Mouse (Mus musculus) retina, adult 2 months (tissue): ENCODE measurements around the gene Vmn1r223.
"Not testable (repeated sequence)": the region's sequence is repeated elsewhere in the genome, so short reads cannot be mapped to it uniquely, and the experiment has no call there.

ENCODE experiments used
- DNase-seq: peaks from one replicate; pipeline ENCODE4 v3.0.0-alpha.2; 2012; ENCODE audit warnings: low read depth, low spot score

The Vmn1r223 gene

GRCm38 (mm10) chr13:23246834-23247233 lies at the start of gene Vmn1r223:
TSS of gene Vmn1r223 (plus strand) at chr13:23247134.
- DNase-seq, result not testable (repeated sequence)

GRCm38 (mm10) chr13:23203885-23204284 lies 43.0 kb upstream of the Vmn1r223 start:
- DNase-seq, result not testable (repeated sequence)

GRCm38 (mm10) chr13:23213827-23214226 lies 33.1 kb upstream of the Vmn1r223 start, which contains the start of gene Vmn1r221:
TSS of gene Vmn1r221 (plus strand) at chr13:23214127.
- not testable (repeated sequence) for DNase-seq

GRCm38 (mm10) chr13:23235847-23236246 lies 11.1 kb upstream of the Vmn1r223 start, which contains the start of gene Vmn1r222:
TSS of gene Vmn1r222 (minus strand) at chr13:23235947.
- not testable (repeated sequence) for DNase-seq

- no peak for DNase-seq
These were observed 11.7 kb downstream of the Vmn1r223 start for GRCm38 (mm10) chr13:23258546-23259048.

GRCm38 (mm10) chr13:23268606-23269005 lies 21.7 kb downstream of the Vmn1r223 start:
- DNase-seq, result not testable (repeated sequence)

- DNase-seq, result not testable (repeated sequence)
These were observed 22.2 kb downstream of the Vmn1r223 start for GRCm38 (mm10) chr13:23269127-23269526.

GRCm38 (mm10) chr13:23269681-23270080 lies 22.7 kb downstream of the Vmn1r223 start:
- DNase-seq, result no peak

GRCm38 (mm10) chr13:23270321-23271101 lies 23.6 kb downstream of the Vmn1r223 start:
- no peak for DNase-seq

- DNase-seq, result no peak
These were observed 32.6 kb downstream of the Vmn1r223 start for GRCm38 (mm10) chr13:23279576-23279975.

GRCm38 (mm10) chr13:23279992-23280391 lies 33.1 kb downstream of the Vmn1r223 start:
- no peak for DNase-seq

GRCm38 (mm10) chr13:23285191-23285920 lies 38.4 kb downstream of the Vmn1r223 start:
- DNase-seq, result no peak

- DNase-seq, result no peak
These were observed 39.2 kb downstream of the Vmn1r223 start for GRCm38 (mm10) chr13:23285921-23286720.

- no peak for DNase-seq
These were observed 39.9 kb downstream of the Vmn1r223 start for GRCm38 (mm10) chr13:23286721-23287362.

- DNase-seq, result no peak
These were observed 50.8 kb downstream of the Vmn1r223 start for GRCm38 (mm10) chr13:23297737-23298136.

GRCm38 (mm10) chr13:23298445-23299232 lies 51.7 kb downstream of the Vmn1r223 start:
- DNase-seq, result no peak

GRCm38 (mm10) chr13:23299276-23299998 lies 52.5 kb downstream of the Vmn1r223 start:
- no peak for DNase-seq

GRCm38 (mm10) chr13:23299999-23300341 lies 53.0 kb downstream of the Vmn1r223 start:
- no peak for DNase-seq
